Comparison of ENCODE assay signal across 8 mouse cellular contexts in genomic region chr10:77007433-77008108, GRCm38 (mm10). TPM values are rescaled to one million over a fixed set of nuclear protein-coding genes. Genes with fewer than 3 reads are reported as not detected.
DNase-seq lines count a peak whose midpoint lies in the region; ATAC-seq and TF ChIP-seq lines count a peak whose summit lies in the region.

No protein-coding gene starts in this region.

- H3K4me3 ChIP-seq in lung, embryonic 14.5 days (ENCODE audit: low read depth, low read length), result no peak overlapping the region
- H3K4me3 ChIP-seq in lung, postnatal 0 days (ENCODE audit: low read depth, low read length), result no peak overlapping the region
- no peak overlapping the region for H3K4me3 ChIP-seq in hindbrain, embryonic 15.5 days
- H3K4me3 ChIP-seq in liver, embryonic 14.5 days (ENCODE audit: insufficient read depth in 1 of 2, low read depth in 2 of 2, low read length in 2 of 2), result no peak overlapping the region

- TF ChIP-seq EP300 in lung, postnatal 0 days (IDR thresholded peaks at IDR 0.05), result no peak
- no peak for TF ChIP-seq EP300 in liver, embryonic 14.5 days (IDR thresholded peaks at IDR 0.05; ENCODE audit: low read depth)

- 38% methylated on average over 8 of the region's 8 CpGs for WGBS in lung, embryonic 14.5 days
- WGBS in lung, postnatal 0 days, result 43% methylated on average over 8 of the region's 8 CpGs
- WGBS in hindbrain, embryonic 15.5 days, result 31% methylated on average over 8 of the region's 8 CpGs
- WGBS in liver, embryonic 14.5 days (ENCODE audit: insufficient replicate concordance), result 51% methylated on average over 8 of the region's 8 CpGs

- peaks cover 8% of the 10 kb centered on the region; the same call in 1 of the 2 replicates for H3K4me1 ChIP-seq in lung, embryonic 14.5 days (ENCODE audit: insufficient read depth)
- H3K4me1 ChIP-seq in lung, postnatal 0 days (ENCODE audit: insufficient read depth, low read depth, low read length), result no peaks in the 10 kb centered on the region
- H3K4me1 ChIP-seq in hindbrain, embryonic 15.5 days (replicated peaks), result peaks cover 19% of the 10 kb centered on the region
- H3K4me1 ChIP-seq in liver, embryonic 14.5 days (replicated peaks; ENCODE audit: control insufficient read depth in 2 of 2, insufficient read depth in 2 of 2, low read length in 1 of 2), result peaks cover 0 to 10% of the 10 kb centered on the region in 2 experiments; a peak in 2 of 4 replicates

- DNase-seq in lung, embryonic 14.5 days, result peak; percentile 32
- no peak for DNase-seq in lung, postnatal 0 days (ENCODE audit: low spot score)
- DNase-seq in liver, embryonic 14.5 days (ENCODE audit: low read depth in 3 of 3, low spot score in 3 of 3), result no peak
- peak; percentile 64 for DNase-seq in testis, postnatal 10 days (ENCODE audit: low spot score)
- no peak for DNase-seq in c-Kit-positive CD71-positive TER-119-positive erythroid progenitor cells, embryonic 14.5 days (ENCODE audit: low spot score)
- DNase-seq in right cerebral cortex, adult 18-20 months, result no peak
- DNase-seq in right cerebral cortex, postnatal 4 days, result no peak

- ATAC-seq in lung, embryonic 14.5 days (ENCODE audit: insufficient read depth), result no peak
- ATAC-seq in lung, postnatal 0 days, result no peak
- ATAC-seq in hindbrain, embryonic 15.5 days (ENCODE audit: low FRiP score, low read depth), result no peak; the same call in 1 of the 2 replicates
- ATAC-seq in liver, embryonic 14.5 days (ENCODE audit: insufficient read depth), result peak; percentile 31; the same call in 1 of the 2 replicates

- H3K9ac ChIP-seq in lung, embryonic 14.5 days, result no peak overlapping the region
- H3K9ac ChIP-seq in lung, postnatal 0 days (replicated peaks; ENCODE audit: low read depth), result no peak overlapping the region
- no peak overlapping the region for H3K9ac ChIP-seq in hindbrain, embryonic 15.5 days
- no peak overlapping the region for H3K9ac ChIP-seq in liver, embryonic 14.5 days (replicated peaks)

- H3K27ac ChIP-seq in lung, embryonic 14.5 days (ENCODE audit: low read depth), result no peak overlapping the region
- no peak overlapping the region for H3K27ac ChIP-seq in lung, postnatal 0 days (ENCODE audit: low read length)
- H3K27ac ChIP-seq in hindbrain, embryonic 15.5 days (replicated peaks), result peak overlapping the region; percentile 65
- H3K27ac ChIP-seq in liver, embryonic 14.5 days, result no peak overlapping the region

- H3K9me3 ChIP-seq in lung, embryonic 14.5 days (ENCODE audit: low read depth, low read length), result no peaks in the 10 kb centered on the region
- no peaks in the 10 kb centered on the region for H3K9me3 ChIP-seq in lung, postnatal 0 days (ENCODE audit: low read length)
- H3K9me3 ChIP-seq in hindbrain, embryonic 15.5 days, result no peaks in the 10 kb centered on the region
- H3K9me3 ChIP-seq in liver, embryonic 14.5 days (ENCODE audit: control insufficient read depth, low read length), result no peaks in the 10 kb centered on the region

- no peaks in the 10 kb centered on the region for H3K27me3 ChIP-seq in lung, embryonic 14.5 days (ENCODE audit: insufficient read depth, low read length)
- H3K27me3 ChIP-seq in lung, postnatal 0 days (replicated peaks; ENCODE audit: insufficient read depth, low read length), result no peaks in the 10 kb centered on the region
- H3K27me3 ChIP-seq in hindbrain, embryonic 15.5 days, result no peaks in the 10 kb centered on the region
- no peaks in the 10 kb centered on the region for H3K27me3 ChIP-seq in liver, embryonic 14.5 days (ENCODE audit: control insufficient read depth, insufficient read depth, low read length)

- no peaks in the 10 kb centered on the region for H3K36me3 ChIP-seq in lung, embryonic 14.5 days (ENCODE audit: insufficient read depth)
- no peaks in the 10 kb centered on the region for H3K36me3 ChIP-seq in lung, postnatal 0 days (ENCODE audit: insufficient read depth, low read length)
- H3K36me3 ChIP-seq in hindbrain, embryonic 15.5 days, result no peaks in the 10 kb centered on the region
- no peaks in the 10 kb centered on the region for H3K36me3 ChIP-seq in liver, embryonic 14.5 days (replicated peaks; ENCODE audit: control insufficient read depth, insufficient read depth, low read depth)

- H3K4me2 ChIP-seq in lung, embryonic 14.5 days, result no peak overlapping the region
- H3K4me2 ChIP-seq in lung, postnatal 0 days (replicated peaks; ENCODE audit: low read depth, low read length), result no peak overlapping the region
- no peak overlapping the region for H3K4me2 ChIP-seq in hindbrain, embryonic 15.5 days
- H3K4me2 ChIP-seq in liver, embryonic 14.5 days (ENCODE audit: low read depth), result no peak overlapping the region

- TF ChIP-seq CTCF in lung, embryonic 14.5 days (IDR thresholded peaks at IDR 0.05; ENCODE audit: low read depth), result no peak
- no peak for TF ChIP-seq CTCF in lung, postnatal 0 days (IDR thresholded peaks at IDR 0.05)
- TF ChIP-seq CTCF in liver, embryonic 14.5 days (IDR thresholded peaks at IDR 0.05; ENCODE audit: low read depth), result no peak

RNA-seq across cellular contexts. Expression of gene Slc19a1, which starts 24.5 kb away (rescaled TPM):
- polyA plus RNA-seq in lung, embryonic 14.5 days (2014; fragmentation: Nextera tagmentation; extraction: Ambion mirVana), result 26.5 and 31.0 TPM in 2 replicates
- 8.1 and 8.4 TPM in 2 replicates for polyA plus RNA-seq in lung, postnatal 0 days (2015; fragmentation: Nextera tagmentation; extraction: Ambion mirVana)
- 41.8 and 42.9 TPM in 2 replicates for polyA plus RNA-seq in hindbrain, embryonic 15.5 days (2015; fragmentation: Nextera tagmentation; extraction: Ambion mirVana)
- 18.6 and 19.3 TPM in 2 replicates for polyA plus RNA-seq in liver, embryonic 14.5 days (2012; rRNA removed)
- polyA plus RNA-seq in liver, embryonic 14.5 days (2014; fragmentation: Nextera tagmentation; extraction: Ambion mirVana), result 13.6 and 19.2 TPM in 2 replicates

RNA-seq across cellular contexts. Expression of gene Pcbp3, which starts 45.9 kb away (rescaled TPM):
- polyA plus RNA-seq in lung, embryonic 14.5 days (2014; fragmentation: Nextera tagmentation; extraction: Ambion mirVana), result 15.9 and 16.1 TPM in 2 replicates
- polyA plus RNA-seq in lung, postnatal 0 days (2015; fragmentation: Nextera tagmentation; extraction: Ambion mirVana), result 29.0 and 29.3 TPM in 2 replicates
- 88.6 and 88.7 TPM in 2 replicates for polyA plus RNA-seq in hindbrain, embryonic 15.5 days (2015; fragmentation: Nextera tagmentation; extraction: Ambion mirVana)
- 1.8 and 2.0 TPM in 2 replicates for polyA plus RNA-seq in liver, embryonic 14.5 days (2012; rRNA removed)
- polyA plus RNA-seq in liver, embryonic 14.5 days (2014; fragmentation: Nextera tagmentation; extraction: Ambion mirVana), result 2.6 and 2.9 TPM in 2 replicates

Comparison
In these comparisons a context has a peak if more than half of its experiments do, and no peak if none do; other contexts are left out.
1. DNase-seq: peak in lung, embryonic 14.5 days (single experiment) and testis, postnatal 10 days (single experiment); none in lung, postnatal 0 days (single experiment), liver, embryonic 14.5 days (0 of 3), c-Kit-positive CD71-positive TER-119-positive erythroid progenitor cells, embryonic 14.5 days (single experiment), right cerebral cortex, adult 18-20 months (single experiment) and right cerebral cortex, postnatal 4 days (single experiment).